Mouse (Mus musculus): Measurements from ENCODE around the gene Sec61g. TPM values are rescaled to one million over a fixed set of nuclear protein-coding genes. Genes with fewer than 3 reads are reported as not detected.
"Not testable (repeated sequence)": the region's sequence is repeated elsewhere in the genome, so short reads cannot be mapped to it uniquely, and the experiment has no call there.

Gene Sec61g
- total RNA-seq (2015) (21.6 and 28.1 TPM in 2 replicates), total RNA-seq (2017) (14.5 and 29.4 TPM in 2 replicates)

DNA sequence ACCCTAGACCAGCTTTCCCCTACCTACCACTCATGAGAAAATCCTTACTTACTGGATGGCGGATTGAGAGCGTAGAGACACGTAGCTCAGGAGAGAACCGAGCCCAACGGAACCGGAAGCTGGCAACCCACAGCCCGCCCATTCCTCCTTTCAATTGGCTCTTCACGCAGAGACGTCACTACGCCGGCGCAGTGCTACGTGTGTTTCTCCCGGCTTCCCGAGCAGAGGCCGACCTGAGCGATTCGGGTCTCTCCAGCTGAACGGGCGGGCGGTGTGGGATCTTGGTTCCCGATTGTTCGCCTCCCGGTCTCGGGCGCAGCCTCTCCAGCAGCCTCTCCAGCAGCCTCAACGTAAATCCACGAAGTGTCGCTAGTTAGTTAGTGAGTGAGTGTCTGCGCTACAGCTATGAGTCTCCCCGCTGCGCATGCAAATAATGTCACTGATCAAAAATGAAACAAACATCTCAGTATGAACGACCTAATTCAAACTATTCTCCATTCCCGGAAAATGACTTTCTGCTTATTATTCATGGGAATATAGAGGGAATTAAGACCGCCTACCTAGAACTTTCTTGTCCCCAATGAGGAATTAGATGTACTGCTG lies at the start of gene Sec61g:
Gene Sec61g (minus strand): TSS at position 433 of the 603 bp plus-strand sequence.
- peak; percentile 92 for ATAC-seq (replicated peaks; ENCODE audit: poor library complexity)

DNA sequence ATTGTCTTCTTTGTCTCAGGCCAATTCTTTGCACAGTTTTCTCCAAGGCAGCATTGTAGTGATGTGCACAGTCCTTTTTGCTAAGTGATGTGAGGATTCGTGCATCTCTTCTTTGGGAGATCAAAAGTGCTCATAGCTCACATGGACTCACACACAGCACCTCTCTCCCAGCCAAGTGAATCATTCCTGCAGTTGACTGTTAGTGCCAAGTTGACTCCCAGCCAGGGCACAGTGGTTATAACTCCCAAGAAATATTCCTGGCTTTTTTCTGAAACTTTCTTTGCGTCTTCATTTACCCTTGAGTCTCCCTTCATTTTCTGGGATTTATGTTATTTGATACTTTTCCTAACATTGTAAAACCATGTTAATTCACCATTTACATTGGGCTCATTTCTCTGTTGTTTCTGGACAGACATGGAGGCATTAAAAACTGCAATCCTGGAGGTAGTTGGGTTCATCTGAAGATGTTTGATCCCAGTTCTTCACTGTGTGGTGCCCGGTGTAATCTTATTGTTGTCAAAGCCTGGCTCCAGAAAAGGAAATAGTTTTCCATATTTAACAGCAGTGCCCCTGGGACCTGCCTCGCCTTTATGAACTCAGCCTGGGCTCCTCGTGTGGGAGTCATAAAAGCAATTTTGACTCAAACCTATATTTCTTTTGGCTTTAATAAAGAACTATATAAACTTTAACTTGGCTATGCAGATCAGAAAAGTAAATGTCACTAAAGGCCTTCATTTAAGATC lies 38.3 kb upstream of the Sec61g start:
- ATAC-seq (replicated peaks; ENCODE audit: poor library complexity): no peak

- no peak for ATAC-seq (replicated peaks; ENCODE audit: poor library complexity)
Measured at GRCm38 (mm10) chr11:16537379-16537778, 29.1 kb upstream of the Sec61g start.

DNA sequence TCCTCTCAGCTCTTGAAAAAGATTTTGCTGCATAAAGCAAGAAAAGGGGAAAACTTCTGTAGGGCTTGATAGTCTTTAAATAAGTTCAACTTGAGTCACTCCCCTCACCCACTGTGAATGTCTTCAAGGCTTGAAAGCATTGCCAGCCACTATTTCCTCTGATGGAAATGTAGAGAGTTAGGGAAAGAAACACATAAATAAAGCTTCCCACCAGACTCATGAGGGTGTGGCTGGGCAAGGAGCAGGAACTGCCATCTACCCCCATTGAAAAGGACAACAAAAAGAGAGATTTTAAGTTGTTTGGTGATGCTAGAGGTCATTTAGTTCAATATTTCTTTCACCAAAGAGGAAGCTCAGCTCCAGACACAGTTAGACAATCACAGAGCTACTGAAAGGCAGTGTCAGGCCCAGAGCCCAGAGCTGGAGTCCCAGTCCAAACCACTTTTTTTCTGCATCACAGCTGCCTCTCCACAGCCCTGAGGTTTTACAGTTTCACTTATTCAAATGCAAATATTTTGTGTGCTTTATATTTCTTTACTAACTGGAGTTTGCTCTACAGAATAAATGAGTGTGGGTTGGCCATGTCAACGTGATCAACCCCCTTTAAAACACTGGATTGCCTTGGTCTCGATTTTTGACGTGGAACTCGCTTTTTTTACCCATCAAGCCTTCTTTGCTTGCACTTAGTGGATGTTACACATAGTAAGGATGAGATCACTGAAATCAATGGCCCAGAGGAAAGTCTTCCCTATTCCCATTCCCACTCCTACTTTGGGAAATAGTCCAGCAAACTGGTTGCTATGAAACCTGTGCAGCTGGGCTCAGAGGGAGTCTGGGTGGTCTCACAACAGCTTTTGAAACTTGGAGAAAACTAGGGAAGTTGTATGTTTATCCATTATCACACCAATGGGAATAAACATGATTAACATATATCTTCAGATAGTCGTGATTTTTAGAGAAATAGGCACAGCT lies 26.6 kb upstream of the Sec61g start:
- ATAC-seq (replicated peaks; ENCODE audit: poor library complexity): no peak

- peak; percentile 86 for ATAC-seq (replicated peaks; ENCODE audit: poor library complexity)
Measured at GRCm38 (mm10) chr11:16532877-16533276, 24.6 kb upstream of the Sec61g start.

GRCm38 (mm10) chr11:16528909-16529308 lies 20.6 kb upstream of the Sec61g start:
- ATAC-seq (replicated peaks; ENCODE audit: poor library complexity): no peak

DNA sequence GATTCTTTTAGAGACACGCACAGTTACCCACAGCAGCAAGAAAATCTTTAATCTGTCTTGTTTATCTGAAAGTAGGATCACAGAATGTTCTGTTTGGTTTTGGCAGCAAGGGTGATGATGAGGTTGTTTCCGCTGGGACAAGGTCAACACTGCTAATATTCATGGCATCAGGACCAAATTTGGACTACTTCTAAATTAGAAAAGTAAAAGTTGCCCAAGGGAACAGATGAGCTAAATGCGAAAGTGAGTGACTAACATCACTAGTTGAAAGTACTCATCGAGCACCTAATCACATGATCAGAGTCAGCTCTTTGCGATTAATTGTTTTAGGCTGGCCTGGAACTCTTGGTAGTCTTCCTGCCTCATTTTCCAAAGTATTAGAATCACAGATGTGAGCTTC lies 20.1 kb upstream of the Sec61g start:
- ATAC-seq (replicated peaks; ENCODE audit: poor library complexity): no peak

GRCm38 (mm10) chr11:16527743-16528142 lies 19.5 kb upstream of the Sec61g start:
- no peak for ATAC-seq (replicated peaks; ENCODE audit: poor library complexity)

- ATAC-seq (replicated peaks; ENCODE audit: poor library complexity): no peak
Measured at GRCm38 (mm10) chr11:16526467-16526866, 18.2 kb upstream of the Sec61g start.

DNA sequence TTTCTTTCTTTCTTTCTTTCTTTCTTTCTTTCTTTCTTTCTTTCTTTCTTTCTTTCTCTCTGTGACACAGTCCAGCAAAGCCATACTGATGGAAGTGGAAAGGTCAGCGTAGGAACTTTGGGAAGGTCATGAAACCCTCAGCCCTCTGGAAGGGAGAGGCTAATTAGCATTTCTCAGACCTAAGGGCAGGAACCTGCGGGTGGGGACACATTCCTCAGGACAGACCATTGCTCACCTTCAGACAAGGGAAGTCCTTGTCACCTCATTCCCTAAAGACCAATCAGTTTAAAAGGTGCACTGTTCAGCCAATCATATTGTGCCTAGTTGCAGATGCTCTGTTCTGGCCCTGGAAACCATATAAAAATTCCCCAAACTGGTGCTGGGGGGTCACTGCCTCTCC lies 17.4 kb upstream of the Sec61g start:
- no peak for ATAC-seq (replicated peaks; ENCODE audit: poor library complexity)

DNA sequence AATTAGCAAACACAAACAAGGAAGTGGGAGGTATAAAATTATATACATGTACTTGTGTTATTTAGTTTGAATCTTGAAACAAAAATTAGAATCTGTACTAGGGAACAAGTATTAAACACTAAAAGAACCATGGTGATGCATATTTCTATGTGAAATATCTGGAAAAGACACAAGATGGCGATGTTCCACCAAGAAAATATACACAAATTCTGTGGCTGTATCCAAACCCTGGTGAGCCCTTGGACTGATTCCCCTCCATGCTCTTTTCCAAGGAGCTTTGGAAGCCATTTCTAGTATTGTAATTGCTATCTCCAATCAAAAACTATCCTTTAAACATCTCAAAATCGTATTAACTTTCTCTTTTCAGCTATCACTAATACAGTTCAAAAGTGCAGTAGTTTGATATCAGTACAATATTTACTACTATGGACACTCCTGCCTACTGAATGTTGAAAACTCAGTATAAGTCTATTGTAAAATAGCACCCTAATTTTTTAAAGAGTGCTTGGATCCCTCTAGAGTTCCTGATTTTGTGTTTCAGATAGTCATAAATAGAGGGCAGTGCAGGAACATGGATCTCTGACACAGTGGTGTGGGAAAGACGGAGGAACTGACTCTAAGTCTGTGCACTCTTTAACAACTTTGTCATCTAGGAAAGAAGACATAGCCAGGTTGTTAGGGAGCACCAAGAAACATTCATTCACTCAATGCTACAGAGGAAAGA lies 16.8 kb upstream of the Sec61g start:
- peak; percentile 90 for ATAC-seq (replicated peaks; ENCODE audit: poor library complexity)

DNA sequence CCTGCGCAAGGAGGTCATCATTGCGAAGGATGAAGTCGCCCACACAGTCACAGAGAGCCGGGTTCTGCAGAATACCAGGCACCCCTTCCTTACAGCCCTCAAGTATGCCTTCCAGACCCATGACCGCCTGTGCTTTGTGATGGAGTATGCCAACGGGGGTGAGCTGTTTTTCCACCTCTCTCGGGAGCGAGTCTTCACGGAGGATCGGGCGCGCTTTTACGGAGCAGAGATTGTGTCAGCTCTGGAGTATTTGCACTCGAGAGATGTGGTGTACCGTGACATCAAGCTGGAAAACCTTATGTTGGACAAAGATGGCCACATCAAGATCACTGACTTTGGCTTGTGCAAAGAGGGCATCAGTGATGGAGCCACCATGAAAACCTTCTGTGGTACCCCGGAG lies 6.8 kb upstream of the Sec61g start:
- ATAC-seq (replicated peaks; ENCODE audit: poor library complexity): not testable (repeated sequence)

GRCm38 (mm10) chr11:16514221-16514620 lies 5.9 kb upstream of the Sec61g start:
- ATAC-seq (replicated peaks; ENCODE audit: poor library complexity): not testable (repeated sequence)

DNA sequence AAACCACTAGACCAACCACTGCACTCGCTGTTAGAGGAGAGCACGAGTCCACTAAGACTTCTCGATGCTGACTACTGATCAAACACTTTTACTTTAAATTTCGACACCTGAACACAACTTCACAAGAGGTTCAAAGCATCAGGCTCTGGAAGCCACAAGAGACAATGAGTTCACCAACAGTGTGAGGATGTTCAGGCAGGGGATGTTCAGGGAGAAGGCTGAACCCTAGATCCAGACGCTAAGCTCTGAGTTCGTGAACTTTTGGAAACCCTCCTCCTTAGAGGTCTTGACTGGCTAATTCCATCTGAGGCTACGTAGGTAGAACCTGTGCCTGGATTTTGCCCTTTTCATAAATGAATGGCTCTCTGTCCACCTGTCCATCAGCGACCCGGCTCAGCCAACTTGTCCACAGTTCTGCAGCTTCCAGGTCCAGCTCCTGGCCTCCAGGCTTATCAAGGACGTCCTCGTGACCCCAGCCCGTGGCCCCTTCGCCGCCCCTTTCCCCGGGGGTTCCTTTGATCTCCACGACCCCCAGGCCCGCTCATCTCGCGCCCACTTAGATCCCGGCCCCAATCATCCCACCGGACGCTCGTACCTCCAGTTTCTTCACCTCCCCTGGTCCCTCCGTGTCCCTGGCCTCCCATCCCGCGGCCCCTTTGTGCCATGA lies 766 bp downstream of the Sec61g start:
- peak; percentile 5 for ATAC-seq (replicated peaks; ENCODE audit: poor library complexity)

- ATAC-seq (replicated peaks; ENCODE audit: poor library complexity): peak; percentile 5; the same call in 1 of the 2 replicates
Measured at GRCm38 (mm10) chr11:16505999-16506398, 2.3 kb downstream of the Sec61g start.

GRCm38 (mm10) chr11:16503150-16503549 lies 5.1 kb downstream of the Sec61g start:
- ATAC-seq (replicated peaks; ENCODE audit: poor library complexity): peak; percentile 61

DNA sequence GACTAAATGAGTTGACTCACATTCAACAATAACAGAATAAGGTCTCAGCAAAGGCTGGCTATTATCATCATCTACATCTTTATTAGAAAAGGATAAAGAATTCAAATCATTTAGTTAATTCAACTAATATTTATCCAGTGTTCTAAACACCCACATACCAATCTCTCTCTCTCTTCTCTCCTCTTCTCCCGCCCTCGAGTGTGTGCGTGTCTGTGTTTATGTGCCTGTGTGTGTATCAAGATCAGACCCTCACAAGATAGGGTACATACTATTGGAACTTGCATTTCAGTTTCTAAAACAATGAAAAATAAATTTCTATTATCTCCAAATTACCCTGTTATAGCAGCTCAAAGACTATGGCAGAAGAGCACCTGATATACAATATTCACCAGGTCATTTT lies 5.5 kb downstream of the Sec61g start:
- ATAC-seq (replicated peaks; ENCODE audit: poor library complexity): no peak

GRCm38 (mm10) chr11:16498756-16499680 lies 9.3 kb downstream of the Sec61g start:
- ATAC-seq (replicated peaks; ENCODE audit: poor library complexity): no peak

Measured in megakaryocyte progenitor cell, adult 5-6 weeks (primary cell).